Mouse (Mus musculus): ENCODE measurements around the gene Sv2a.
A peak's percentile ranks its signal among the peaks of the same experiment; 100 is the strongest.
"Not testable (repeated sequence)": the region's sequence is repeated elsewhere in the genome, so short reads cannot be mapped to it uniquely, and the experiment has no call there.

Gene Sv2a

GRCm38 (mm10) chr3:96173185-96173584 is 7.8 kb upstream of the Sv2a start:
- no peak for ATAC-seq (ENCODE audit: low TSS enrichment)

DNA sequence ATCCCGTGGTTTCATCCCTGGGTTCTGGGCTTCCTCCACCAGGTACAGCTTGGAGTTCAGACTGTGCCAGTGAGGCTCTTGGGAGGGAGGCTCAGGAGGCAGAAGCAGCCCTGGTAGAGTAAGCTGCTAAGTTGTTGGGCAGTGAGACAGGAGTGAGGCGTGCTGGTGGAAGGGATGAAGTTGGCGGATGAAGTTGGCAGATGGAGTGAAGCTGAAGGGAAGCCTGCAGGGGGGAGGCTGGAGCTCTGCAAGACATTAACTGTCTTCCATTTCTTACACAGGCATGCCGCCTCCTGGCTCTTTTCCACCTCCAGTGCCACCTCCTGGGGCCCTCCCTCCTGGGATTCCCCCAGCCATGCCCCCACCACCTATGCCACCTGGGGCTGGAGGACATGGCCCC is 6.9 kb upstream of the Sv2a start:
- not testable (repeated sequence) for ATAC-seq (ENCODE audit: low TSS enrichment)

- no peak for ATAC-seq (ENCODE audit: low TSS enrichment)
Observed at GRCm38 (mm10) chr3:96175251-96175650, 5.7 kb upstream of the Sv2a start.

DNA sequence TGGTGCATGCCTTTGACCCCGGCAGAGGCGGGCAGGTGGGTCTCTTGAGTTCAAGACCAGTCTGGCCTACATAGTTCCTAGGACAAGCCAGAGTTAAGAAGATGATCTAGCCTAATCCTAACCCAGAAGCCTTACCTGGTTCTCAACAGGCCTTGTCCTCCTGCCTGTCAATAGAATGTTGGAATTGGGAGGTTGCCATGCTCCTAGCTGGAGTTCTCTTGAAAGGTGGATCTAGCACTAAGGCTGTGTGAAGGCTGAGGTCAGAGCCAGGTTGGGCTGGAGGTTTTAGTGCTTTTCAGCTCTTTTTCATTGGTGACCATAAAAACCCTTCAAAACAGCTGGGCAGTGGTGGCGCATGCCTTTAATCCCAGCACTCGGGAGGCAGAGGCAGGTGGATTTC is 2.5 kb upstream of the Sv2a start:
- ATAC-seq (ENCODE audit: low TSS enrichment), result no peak

- no peak for ATAC-seq (ENCODE audit: low TSS enrichment)
Observed at GRCm38 (mm10) chr3:96178902-96179301, 2.0 kb upstream of the Sv2a start.

- ATAC-seq (ENCODE audit: low TSS enrichment), result no peak
Observed at GRCm38 (mm10) chr3:96179531-96179930, 1.4 kb upstream of the Sv2a start.

DNA sequence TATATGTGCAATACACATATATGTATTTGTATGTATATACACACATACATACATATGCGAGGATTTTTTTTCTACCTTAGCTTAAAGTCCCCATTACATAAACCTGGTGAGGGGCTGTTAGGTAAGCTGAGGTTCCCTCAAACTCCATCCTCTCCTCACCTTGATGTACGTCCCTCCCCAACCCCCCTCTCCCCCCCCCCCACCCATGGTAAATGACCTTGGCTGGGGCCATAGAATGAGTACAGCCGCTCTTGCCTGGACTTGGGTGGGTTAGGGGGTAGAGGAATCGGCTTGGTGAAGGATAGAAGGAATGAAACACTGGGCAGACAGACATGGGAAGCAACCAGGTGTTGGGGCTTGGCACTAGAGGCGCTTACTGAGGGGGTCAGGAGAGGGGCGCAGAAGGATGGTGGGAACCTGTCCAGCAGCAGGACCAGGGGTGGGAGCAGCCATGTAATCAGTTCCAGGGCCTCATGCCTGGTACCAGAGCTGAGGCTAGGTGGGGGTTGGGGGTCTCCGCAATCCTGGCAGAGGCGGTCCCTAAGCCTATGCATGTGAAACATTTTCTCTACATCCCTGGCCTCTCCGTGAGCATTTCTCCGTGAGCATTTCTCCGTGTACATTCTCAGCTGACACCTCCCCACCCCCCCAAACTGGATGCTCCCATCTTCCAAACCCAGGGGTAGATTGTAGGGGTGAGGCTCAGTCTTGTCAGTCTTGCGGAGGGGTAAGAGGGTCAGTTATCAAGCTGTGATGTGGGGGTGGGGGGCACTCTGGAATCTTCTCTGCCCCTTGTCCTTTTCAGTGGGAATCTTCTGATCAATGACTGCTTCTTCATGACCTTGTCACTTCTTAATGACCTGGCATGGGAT is 795 bp downstream of the Sv2a start:
- ATAC-seq (ENCODE audit: low TSS enrichment), result peak; percentile 41

DNA sequence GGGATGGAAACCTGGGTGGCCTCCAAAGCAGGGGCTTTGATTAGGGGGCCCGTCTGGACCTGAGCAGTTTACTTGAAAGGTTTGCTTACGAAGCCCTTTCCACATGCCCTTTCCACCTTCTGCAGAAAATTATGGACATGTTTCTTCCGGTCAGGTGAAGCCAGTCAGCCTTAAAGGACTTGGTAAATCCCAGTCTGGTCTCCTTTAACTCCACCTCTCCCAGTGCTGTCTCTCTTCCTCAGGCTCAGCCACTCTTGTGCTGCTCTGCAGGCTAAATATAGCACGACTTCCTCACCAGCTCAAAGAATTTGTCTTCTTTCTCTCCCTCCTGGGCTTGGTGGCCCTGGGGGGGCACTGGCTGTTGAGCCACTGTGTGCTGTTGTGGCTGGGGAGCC is 1.4 kb downstream of the Sv2a start:
- peak; percentile 62 for ATAC-seq (ENCODE audit: low TSS enrichment)

GRCm38 (mm10) chr3:96192977-96193376 is 12.0 kb downstream of the Sv2a start:
- ATAC-seq (ENCODE audit: low TSS enrichment), result no peak

- ATAC-seq (ENCODE audit: low TSS enrichment), result no peak
Observed at GRCm38 (mm10) chr3:96194966-96195365, 14.0 kb downstream of the Sv2a start.

DNA sequence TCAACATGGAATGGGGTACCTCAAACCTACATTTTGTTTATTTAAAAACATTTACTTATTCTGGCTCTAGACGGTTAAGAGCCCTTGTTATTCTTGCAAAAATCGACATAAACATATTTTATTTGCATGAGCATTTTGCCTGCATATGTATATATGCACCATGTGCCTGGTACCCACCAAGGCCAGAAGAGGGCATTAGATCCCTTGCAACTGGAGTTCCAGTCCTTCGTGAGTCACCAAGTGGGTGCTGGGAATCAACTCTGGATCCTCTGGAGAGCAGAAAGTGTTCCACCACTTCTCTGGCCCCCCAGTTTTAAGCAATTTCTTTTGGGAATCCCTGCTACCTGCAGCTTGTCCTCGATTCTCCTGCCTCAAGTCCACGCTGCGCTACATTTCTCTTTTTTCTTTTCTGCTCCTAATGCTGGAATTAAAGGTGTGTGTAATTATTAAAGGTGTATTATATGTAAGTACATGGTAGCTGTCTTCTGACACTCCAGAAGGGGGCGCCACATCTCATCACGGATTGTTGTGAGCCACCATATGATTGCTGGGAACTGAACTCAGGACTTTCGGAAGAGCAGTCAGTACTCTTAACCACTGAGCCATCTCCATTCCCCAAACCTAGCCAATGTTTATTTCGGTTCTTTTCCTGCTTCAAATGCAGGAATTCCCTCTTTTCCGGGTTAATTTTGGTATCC is 14.8 kb downstream of the Sv2a start:
- ATAC-seq (ENCODE audit: low TSS enrichment), result no peak

GRCm38 (mm10) chr3:96196437-96197128 is 15.6 kb downstream of the Sv2a start:
- 0 out of 2 replicates have a peak, but pooled peaks have one; percentile 13 for ATAC-seq (ENCODE audit: low TSS enrichment)

DNA sequence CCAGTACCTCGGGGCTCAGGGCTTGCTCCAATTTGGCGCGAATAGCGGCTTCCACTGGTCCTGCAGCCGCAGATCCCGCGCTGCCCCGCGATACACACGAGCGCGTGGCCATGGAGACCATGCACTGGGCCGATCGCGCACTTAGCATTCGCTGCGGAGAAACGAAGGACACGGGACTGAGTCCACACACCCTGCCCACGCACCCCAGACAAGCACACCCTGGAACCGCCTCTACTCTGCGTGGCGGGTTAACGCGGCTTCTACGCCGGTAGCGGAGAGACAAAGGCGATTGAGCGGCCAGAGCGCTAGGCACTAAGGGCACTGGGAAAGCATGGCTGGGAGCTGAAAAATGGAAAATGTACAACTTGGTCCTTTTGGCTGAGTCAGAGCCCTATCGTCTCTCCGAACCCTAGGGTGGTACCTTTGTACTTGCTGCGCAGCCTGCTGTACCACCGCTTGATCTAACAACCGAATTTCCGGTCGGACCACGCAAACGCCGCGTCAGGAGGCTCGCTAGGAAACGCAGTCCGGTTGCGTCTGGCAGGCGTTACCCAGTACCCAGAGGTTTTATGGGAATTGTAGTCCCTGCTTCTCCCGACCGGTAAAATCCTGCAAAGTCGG is 16.3 kb downstream of the Sv2a start:
- ATAC-seq (ENCODE audit: low TSS enrichment), result peak; percentile 90

DNA sequence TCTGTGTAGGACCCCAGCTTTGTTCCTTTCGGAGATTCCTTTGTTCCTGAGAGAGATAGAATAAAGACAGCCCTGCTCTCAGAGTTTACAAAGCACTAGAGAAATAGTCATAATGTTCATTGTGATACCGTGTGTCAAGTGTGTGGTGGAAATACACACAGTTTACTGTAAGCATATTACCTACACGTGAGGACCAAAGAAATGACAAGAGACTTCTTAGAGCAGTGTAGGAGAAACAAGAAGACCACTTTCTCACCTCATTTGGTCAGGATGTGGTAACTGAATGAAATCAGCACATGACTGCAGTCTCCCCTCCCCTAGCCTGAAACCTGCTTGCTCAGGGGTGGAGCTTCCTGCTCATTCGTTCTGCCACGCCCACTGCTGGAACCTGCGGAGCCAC is 17.2 kb downstream of the Sv2a start:
- no peak for ATAC-seq (ENCODE audit: low TSS enrichment)

GRCm38 (mm10) chr3:96198601-96199251 is 17.8 kb downstream of the Sv2a start:
- ATAC-seq (ENCODE audit: low TSS enrichment), result not testable (repeated sequence)

GRCm38 (mm10) chr3:96199731-96200130 is 18.8 kb downstream of the Sv2a start:
- ATAC-seq (ENCODE audit: low TSS enrichment), result no peak

- ATAC-seq (ENCODE audit: low TSS enrichment), result no peak
Observed at GRCm38 (mm10) chr3:96207819-96208218, 26.9 kb downstream of the Sv2a start.

DNA sequence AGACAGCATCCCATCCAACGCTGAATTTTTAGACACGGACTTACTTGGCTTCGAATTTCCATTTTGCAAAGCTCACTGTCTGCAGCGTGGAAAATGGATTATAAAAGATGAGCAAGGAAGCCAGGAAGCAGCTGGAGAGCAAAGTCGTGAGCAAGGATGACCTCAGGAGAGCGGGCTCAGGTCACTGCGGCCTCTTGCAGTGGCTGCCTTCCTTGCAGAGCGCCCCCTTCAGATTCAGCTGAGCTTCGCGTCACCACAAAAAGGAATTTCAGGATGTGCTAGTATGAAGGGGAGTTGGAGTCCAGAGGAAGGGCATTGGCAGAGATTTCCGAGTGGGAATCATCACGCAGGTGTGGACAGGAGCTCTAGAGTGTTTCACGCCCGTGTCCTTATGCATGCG is 28.3 kb downstream of the Sv2a start:
- no peak for ATAC-seq (ENCODE audit: low TSS enrichment)

GRCm38 (mm10) chr3:96219191-96219641 is 38.3 kb downstream of the Sv2a start:
- ATAC-seq (ENCODE audit: low TSS enrichment), result peak; percentile 21

DNA sequence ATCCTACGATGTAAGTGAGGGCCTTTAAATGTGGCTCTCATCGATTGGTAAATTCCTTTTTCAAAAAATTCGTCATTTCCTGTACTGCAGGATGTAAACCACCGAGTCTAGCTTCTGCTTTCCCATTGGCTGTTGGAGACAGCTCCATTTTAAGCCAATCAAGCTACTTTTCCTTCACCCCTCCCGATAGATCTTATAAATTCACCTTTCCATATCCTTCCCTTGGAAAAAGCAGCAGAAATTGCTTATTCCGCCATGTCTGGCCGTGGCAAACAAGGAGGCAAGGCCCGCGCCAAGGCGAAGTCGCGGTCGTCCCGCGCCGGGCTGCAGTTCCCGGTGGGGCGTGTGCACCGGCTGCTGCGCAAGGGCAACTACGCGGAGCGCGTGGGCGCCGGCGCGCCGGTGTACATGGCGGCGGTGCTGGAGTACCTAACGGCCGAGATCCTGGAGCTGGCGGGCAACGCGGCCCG is 38.7 kb downstream of the Sv2a start, which contains the start of the genes Bola1 and Hist2h2ab:
Gene Bola1 (minus strand): TSS at position 49 of the 470 bp plus-strand sequence.
Gene Hist2h2ab (plus strand): TSS at position 205 of the 470 bp plus-strand sequence.
- peak; percentile 88 for ATAC-seq (ENCODE audit: low TSS enrichment)

Measured in frontal cortex, adult (tissue).